Mouse (Mus musculus) cerebellum, adult 2 months (tissue): ENCODE measurements around the gene Serpina5.

Experiments
- CTCF ChIP-seq: fragments of 200-500 bp; IDR thresholded peaks from 2 replicates; pipeline ENCODE4 v1.5.1; 2011; ENCODE audit warnings: low read depth, mild to moderate bottlenecking, control low read depth, low read length, moderate library complexity, borderline replicate concordance; ENCODE audit not compliant: insufficient read depth
- POLR2A ChIP-seq: fragments of 200-500 bp; IDR thresholded peaks from 2 replicates; pipeline ENCODE4 v1.6.1; 2011; ENCODE audit warnings: low read length, control low read depth, borderline replicate concordance; ENCODE audit not compliant: insufficient read depth

DNA sequence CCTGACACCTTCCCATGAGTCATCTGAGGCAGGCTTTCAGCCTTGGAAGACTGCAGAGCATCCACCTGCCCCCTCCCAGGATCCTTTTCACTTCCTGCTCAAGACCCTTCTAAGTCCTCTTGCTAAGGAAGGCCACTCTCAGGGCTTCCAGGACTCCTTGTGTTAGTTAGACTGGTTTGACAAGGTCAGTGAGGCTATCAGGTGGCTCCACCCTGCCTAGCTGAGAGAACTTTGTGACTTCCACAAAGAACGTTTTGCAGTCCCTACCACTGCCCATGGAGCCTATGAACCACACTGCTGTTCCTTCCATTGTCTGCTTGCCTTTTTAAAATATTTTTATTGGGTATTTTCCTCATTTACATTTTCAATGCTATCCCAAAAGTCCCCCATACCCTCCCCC lies 29.2 kb upstream of the Serpina5 start:
- TF ChIP-seq CTCF (no peak), POLR2A (no peak)
